Mouse (Mus musculus) lung, adult 2 months (tissue): ENCODE measurements around the gene Jaml.

ENCODE experiments used
- CTCF ChIP-seq: fragments of 200-500 bp; IDR thresholded peaks from 2 replicates; pipeline ENCODE4 v1.5.1; 2011; ENCODE audit warnings: mild to moderate bottlenecking, low read length, control low read depth; ENCODE audit not compliant: insufficient read depth
- POLR2A ChIP-seq: fragments of 200-500 bp; IDR thresholded peaks from 2 replicates; pipeline ENCODE4 v1.6.1; 2011; ENCODE audit warnings: low read depth, mild to moderate bottlenecking, control low read depth, low read length, borderline replicate concordance; ENCODE audit errors: extremely low read depth

DNA sequence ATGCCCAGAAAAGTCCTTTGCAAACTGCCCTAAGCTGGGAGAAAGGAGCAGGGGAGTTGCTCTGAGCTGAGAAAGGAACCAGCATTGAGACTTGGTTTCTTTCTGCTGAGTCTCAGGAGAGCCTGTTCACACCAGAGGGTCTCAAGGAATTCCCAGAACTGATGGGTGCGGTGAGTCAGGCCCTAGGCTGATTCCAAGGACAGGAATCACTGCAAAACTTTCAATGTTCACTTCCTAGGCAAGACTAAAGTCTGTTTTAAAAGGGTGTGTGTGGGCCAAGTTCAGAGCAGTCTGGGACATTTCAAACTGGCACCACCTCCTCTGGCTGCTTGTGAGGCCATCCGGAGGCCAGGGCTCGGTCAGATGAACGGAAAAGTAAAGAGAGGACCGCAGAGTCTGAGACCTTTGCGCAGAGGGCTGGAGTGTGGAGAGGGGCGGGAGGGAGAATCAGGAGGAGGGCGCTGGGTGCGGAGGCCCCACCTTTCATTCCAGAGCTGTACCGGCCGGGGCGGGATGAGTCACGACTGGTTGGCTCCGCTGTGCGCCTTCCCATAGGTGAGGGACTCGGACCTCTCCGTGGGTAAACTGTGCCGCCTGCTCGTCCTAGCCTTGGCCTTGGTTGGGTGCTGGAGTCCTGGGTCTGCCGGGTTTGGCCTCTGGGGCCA lies 36.8 kb upstream of the Jaml start:
- TF ChIP-seq CTCF (no peak), POLR2A (no peak)
